Mouse (Mus musculus) erythroblast, embryonic 14.5 days (primary cell): ENCODE measurements around the gene Car8. TPM values are rescaled to one million over a fixed set of nuclear protein-coding genes. Genes with fewer than 3 reads are reported as not detected.
"Not testable (repeated sequence)": the region's sequence is repeated elsewhere in the genome, so short reads cannot be mapped to it uniquely, and the experiment has no call there.

Experiments
- H3K27me3 ChIP-seq: 2 replicates; pipeline ENCODE4 v1.6.1; 2012; ENCODE audit warnings: inconsistent platforms; ENCODE audit not compliant: control insufficient read depth
- H3K36me3 ChIP-seq: 2 replicates; pipeline ENCODE4 v1.6.1; 2012; ENCODE audit warnings: mild to moderate bottlenecking, inconsistent platforms; ENCODE audit not compliant: control insufficient read depth
- H3K4me1 ChIP-seq: 2 replicates; pipeline ENCODE4 v1.6.1; 2012; ENCODE audit warnings: inconsistent platforms; ENCODE audit not compliant: control insufficient read depth
- H3K4me3 ChIP-seq: replicated peaks from 2 replicates; pipeline ENCODE3; 2012; ENCODE audit warnings: moderate library complexity, mild to moderate bottlenecking, inconsistent platforms
- H3K9me3 ChIP-seq: 2 replicates; pipeline ENCODE4 v1.6.1; 2012; ENCODE audit warnings: low read length, inconsistent platforms, mixed read lengths; ENCODE audit not compliant: control insufficient read depth
- GATA1 ChIP-seq: IDR thresholded peaks from 2 replicates; pipeline ENCODE4 v1.6.1; 2012; ENCODE audit warnings: low read length, inconsistent platforms, mixed read lengths
- TAL1 ChIP-seq: IDR thresholded peaks from 3 replicates; pipeline ENCODE4 v1.6.1; 2012; ENCODE audit warnings: low read length, inconsistent platforms, mixed read lengths
- polyA plus RNA-seq: library from polyadenylated mRNA; stranded (reverse); fragments of >175 nt; gene quantifications from 2 replicates; pipeline ENCODE4 v1.2.3, GENCODE M21; 2012

The Car8 gene
- polyA plus RNA-seq, 1 experiment = not detected

DNA sequence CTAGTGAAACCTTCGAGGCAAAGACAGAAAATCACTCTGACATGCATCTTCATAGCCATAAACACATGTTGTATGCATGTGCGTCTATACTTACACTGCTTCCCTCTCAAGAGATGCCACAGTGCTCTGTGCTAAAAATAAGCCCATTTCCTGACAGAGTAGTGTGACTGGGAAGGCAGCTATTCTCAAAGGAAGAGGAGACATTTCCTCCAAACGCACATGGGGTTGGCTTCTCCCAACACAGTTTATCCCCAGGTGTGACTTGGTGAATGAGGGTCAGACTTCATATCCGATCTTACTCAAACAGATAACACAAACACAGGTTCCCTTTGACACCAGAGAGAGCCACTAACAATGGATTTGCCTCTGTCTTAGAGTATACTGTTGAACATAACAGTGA is 58.3 kb downstream of the Car8 start:
- H3K36me3 ChIP-seq = no peaks in the 10 kb centered on the region
- no peak overlapping the region for H3K4me3 ChIP-seq
- no peaks in the 10 kb centered on the region for H3K4me1 ChIP-seq
- H3K27me3 ChIP-seq = no peaks in the 10 kb centered on the region
- H3K9me3 ChIP-seq = peaks cover 2% of the 10 kb centered on the region; the same call in 1 of the 2 replicates
- no peak for TF ChIP-seq GATA1
- TF ChIP-seq TAL1 = no peak

DNA sequence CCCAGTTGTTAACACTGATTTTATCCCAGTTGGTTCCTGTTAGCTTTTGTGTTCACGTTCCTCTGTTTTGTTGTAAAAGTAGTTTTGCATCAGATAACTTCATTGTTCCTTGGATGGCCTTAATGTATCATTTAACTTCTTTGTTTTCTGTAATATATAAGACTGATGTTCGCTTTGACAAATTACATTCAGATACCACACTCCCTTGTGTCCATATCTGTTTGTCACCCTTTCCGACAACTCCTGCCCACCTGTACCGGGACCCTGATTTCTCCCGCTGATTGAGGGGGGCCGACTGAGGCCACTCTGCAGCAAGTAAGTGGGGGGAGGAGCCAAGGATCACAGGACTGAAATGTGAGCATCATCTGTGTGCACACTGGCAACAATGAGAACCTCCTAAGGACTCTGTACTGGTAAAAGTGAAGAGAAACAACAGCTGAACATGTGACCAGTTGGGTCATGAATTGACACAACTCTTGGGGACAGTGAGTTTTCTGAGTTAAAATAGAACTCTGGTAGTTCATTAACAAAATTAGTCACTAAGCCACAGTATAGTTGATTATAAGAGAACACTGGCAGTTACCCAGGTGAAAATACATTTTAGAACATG is 84.1 kb downstream of the Car8 start:
- Histone ChIP-seq H3K36me3 (no peaks in the 10 kb centered on the region), H3K4me3 (no peak overlapping the region), H3K4me1 (no peaks in the 10 kb centered on the region), H3K9me3 (no peaks in the 10 kb centered on the region), H3K27me3 (no peaks in the 10 kb centered on the region)
- TF ChIP-seq GATA1 (no peak), TAL1 (no peak)

GRCm38 (mm10) chr4:8153926-8154325 is 84.9 kb downstream of the Car8 start:
- not testable (repeated sequence) for H3K36me3 ChIP-seq, H3K27me3 ChIP-seq, H3K9me3 ChIP-seq, H3K4me3 ChIP-seq, H3K4me1 ChIP-seq

GRCm38 (mm10) chr4:8137403-8137802 is 101.4 kb downstream of the Car8 start:
- H3K36me3 ChIP-seq = no peaks in the 10 kb centered on the region
- H3K4me3 ChIP-seq = no peak overlapping the region
- no peaks in the 10 kb centered on the region for H3K27me3 ChIP-seq
- no peak for TF ChIP-seq GATA1
- no peak for TF ChIP-seq TAL1
- 0 out of 2 replicates have a peak, but pooled peaks cover 3% of the 10 kb centered on the region for H3K9me3 ChIP-seq
- H3K4me1 ChIP-seq = no peaks in the 10 kb centered on the region

- H3K36me3 ChIP-seq = no peaks in the 10 kb centered on the region
- H3K4me3 ChIP-seq = no peak overlapping the region
- H3K9me3 ChIP-seq = 0 out of 2 replicates have a peak, but pooled peaks cover under 1% of the 10 kb centered on the region
- TF ChIP-seq GATA1 (no peak), TAL1 (no peak)
- H3K27me3 ChIP-seq = no peaks in the 10 kb centered on the region
- H3K4me1 ChIP-seq = no peaks in the 10 kb centered on the region
Measured at GRCm38 (mm10) chr4:8132024-8132423, 106.8 kb downstream of the Car8 start.

DNA sequence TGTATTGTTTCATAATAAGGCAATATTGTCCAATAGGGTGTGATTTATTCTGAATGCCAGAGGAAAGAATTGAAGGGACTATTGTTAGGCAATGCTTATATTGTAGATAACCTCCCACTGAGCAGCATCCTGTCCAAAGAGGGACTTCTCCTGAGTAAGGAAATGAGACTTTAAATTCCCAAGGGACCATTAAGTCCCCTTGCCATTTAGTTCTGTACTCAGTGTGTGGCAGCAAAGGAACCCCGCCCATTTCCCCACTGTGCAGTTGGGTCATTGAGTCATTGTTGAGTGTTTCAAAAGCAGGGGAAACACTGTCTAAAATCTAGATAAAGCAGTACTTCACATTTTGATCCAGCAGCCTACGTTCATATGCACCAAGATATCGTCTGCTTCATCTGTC is 125.3 kb downstream of the Car8 start:
- Histone ChIP-seq H3K4me3 (no peak overlapping the region), H3K9me3 (no peaks in the 10 kb centered on the region), H3K36me3 (no peaks in the 10 kb centered on the region), H3K4me1 (no peaks in the 10 kb centered on the region), H3K27me3 (no peaks in the 10 kb centered on the region)
- no peak for TF ChIP-seq TAL1
- no peak for TF ChIP-seq GATA1

DNA sequence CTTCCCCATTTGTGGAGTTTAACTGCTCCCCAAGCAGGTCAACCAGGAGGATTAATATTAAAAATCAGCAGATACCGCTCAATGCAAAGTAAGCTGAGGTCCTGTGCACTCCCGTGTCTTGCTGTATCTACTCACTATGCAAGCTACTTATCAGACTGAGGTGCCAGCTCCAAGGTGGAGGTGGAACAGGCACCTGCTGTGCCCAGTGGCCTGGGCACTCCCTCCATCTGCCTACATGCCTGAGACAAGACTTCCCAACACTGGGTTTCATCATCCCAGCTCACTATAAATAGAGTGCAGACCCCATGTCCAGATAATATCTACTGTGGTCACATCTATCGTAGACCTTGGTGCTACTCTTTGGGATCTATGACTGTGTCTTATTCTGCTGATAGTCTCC is 127.0 kb downstream of the Car8 start:
- Histone ChIP-seq H3K4me1 (no peaks in the 10 kb centered on the region), H3K36me3 (no peaks in the 10 kb centered on the region), H3K27me3 (no peaks in the 10 kb centered on the region), H3K9me3 (no peaks in the 10 kb centered on the region), H3K4me3 (no peak overlapping the region)
- TF ChIP-seq TAL1 (no peak), GATA1 (no peak)

- TF ChIP-seq GATA1 = no peak
- TF ChIP-seq TAL1 = no peak
- H3K4me3 ChIP-seq = no peak overlapping the region
- no peaks in the 10 kb centered on the region for H3K36me3 ChIP-seq
- H3K27me3 ChIP-seq = no peaks in the 10 kb centered on the region
- H3K9me3 ChIP-seq = no peaks in the 10 kb centered on the region
- H3K4me1 ChIP-seq = no peaks in the 10 kb centered on the region
Measured at GRCm38 (mm10) chr4:8109906-8110567, 128.8 kb downstream of the Car8 start.

DNA sequence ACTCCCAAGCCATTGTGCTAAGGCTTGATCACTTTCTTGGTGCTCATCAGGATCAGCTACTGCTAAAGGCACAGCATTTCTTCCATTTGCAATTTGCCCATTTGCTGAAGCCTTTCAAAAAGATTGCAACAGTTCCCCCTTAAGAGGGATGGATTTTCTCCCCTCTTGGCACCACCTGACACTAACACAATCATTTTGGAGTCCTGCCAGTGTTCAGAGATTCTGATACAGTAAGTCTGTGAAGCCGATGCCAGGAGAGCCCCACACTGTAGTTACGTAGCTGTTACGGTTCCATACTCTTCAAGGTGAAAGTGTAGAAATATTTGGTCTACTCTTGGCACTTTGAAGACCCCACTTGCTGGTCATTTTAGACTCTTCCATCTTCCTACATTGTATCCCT is 137.4 kb downstream of the Car8 start:
- no peaks in the 10 kb centered on the region for H3K27me3 ChIP-seq
- no peaks in the 10 kb centered on the region for H3K36me3 ChIP-seq
- no peaks in the 10 kb centered on the region for H3K9me3 ChIP-seq
- no peaks in the 10 kb centered on the region for H3K4me1 ChIP-seq
- no peak overlapping the region for H3K4me3 ChIP-seq
- TF ChIP-seq GATA1 (no peak), TAL1 (no peak)
